Mouse (Mus musculus): ENCODE data around the gene Ltbp2.

Ltbp2 gene

GRCm38 (mm10) chr12:84875761-84876480, 411 bp downstream of the Ltbp2 start:
- DNase-seq = peak; percentile 68

- DNase-seq = no peak
Observed at GRCm38 (mm10) chr12:84873434-84873833, 2.9 kb downstream of the Ltbp2 start.

GRCm38 (mm10) chr12:84872310-84872709, 4.0 kb downstream of the Ltbp2 start:
- DNase-seq = no peak

GRCm38 (mm10) chr12:84865431-84865830, 10.9 kb downstream of the Ltbp2 start:
- no peak for DNase-seq

- DNase-seq = no peak
Observed at GRCm38 (mm10) chr12:84864801-84865200, 11.5 kb downstream of the Ltbp2 start.

DNA sequence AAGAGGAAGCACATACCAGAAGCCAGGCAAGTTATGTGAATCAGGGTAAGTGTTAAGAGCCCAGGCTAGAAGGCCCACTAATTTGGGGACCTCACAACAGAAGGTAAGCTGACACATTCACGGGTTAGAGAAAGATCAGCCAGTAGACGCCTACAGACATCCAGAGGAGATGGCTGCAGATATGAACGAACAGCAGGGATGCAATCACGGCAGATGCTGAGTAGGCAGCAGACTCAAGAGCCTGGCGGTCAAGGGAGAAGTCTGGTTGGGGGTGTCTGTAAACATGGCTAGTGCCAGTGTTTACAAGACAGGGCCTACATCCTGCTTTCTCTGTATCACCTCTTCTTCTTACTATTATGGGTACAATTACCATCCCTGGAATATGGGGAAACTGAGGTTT, 13.1 kb downstream of the Ltbp2 start:
- no peak for DNase-seq

DNA sequence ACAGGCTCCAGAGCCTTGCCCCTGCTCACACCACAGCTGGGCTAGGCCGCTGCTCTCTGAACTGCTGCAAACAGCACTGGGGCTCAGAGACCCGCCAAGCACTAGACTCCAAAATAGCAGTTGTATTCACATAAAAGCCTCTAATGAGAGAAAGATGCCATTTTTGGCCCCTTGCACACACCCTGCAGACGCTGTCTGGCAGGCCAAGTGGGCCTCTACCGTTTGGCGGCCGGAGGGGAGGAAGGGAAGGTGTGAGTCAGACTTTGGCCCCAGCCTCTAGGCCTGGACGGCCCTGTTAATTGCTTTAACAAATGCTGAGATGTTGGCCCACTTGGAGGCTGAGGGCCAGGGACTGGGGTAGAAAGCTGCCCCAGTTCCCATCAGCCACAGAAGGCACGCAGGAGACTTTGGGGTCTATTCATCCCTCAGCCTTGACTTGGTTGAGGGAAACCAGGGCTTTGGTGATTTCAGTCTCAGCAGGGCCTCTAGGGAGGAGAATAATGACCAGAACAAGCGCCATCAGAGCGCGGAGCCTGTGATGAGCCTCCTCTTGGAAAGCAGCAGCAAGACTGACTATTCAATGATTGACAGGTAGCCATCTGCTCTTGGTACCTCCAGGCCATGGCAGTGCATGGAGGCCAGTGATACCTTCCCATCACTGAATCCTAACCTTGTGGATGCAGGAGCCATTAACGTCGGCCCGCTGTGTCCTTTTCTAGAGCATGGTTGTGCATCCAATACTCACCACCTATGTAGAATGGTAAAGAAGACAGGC, 14.0 kb downstream of the Ltbp2 start:
- DNase-seq = peak; percentile 82

GRCm38 (mm10) chr12:84858149-84859113, 17.9 kb downstream of the Ltbp2 start:
- DNase-seq = no peak

GRCm38 (mm10) chr12:84857706-84858105, 18.6 kb downstream of the Ltbp2 start:
- DNase-seq = no peak

GRCm38 (mm10) chr12:84856532-84856931, 19.8 kb downstream of the Ltbp2 start:
- no peak for DNase-seq

DNA sequence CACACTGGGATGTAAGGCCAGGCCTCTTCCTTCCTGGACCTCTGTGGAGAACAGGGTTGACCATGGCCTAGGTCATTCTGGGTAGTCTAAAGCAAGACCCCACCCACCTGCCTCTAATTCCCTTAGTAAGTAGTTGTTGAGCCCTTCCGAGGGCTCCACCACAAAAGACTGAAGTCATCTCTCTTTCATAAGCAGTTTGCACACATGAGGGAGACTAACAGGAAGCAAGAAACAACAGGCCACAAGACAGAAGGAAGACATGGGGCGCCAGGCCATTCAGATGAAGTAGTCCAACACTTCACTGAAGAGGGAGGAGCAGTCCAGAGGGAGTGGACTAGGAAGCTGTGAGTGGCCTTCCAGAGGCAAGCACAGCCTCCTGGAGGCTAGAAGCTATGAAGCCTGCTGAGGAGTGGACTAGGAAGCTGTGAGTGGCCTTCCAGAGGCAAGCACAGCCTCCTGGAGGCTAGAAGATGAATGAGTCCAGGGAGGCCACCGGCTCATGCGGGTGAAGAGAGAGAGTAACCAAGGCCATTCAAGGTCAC, 21.2 kb downstream of the Ltbp2 start:
- DNase-seq = no peak

DNA sequence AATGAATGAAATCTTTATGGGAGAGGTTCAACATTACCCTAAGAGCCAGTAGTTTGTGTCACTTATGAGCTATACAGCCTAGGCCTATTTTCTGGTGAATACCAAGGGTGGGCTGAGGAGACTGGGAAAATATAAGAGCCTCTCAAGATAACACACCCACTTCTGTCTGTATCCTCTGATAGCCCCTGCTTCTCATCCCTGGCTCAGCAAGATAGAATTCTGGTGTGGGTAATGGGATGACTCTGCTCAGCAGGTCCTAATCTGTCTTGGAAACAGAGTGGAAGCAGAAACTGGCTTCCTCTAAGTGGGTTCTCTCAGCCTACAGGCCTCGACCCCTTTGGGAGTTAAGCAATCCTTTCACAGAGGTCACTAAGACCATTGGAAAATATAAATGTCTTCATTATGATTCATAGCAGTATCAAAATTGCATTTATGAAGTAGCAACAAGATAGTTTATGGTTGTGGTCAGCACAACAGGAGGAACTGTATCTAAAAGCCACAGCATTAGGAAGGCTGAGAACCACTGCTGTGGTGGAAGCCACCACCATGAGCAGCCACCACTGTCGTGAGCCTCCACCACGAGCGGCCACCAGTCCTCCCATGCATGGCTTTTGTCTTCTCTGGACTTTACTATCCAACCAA, 21.8 kb downstream of the Ltbp2 start:
- no peak for DNase-seq

GRCm38 (mm10) chr12:84851403-84852040, 24.8 kb downstream of the Ltbp2 start:
- DNase-seq = no peak

DNA sequence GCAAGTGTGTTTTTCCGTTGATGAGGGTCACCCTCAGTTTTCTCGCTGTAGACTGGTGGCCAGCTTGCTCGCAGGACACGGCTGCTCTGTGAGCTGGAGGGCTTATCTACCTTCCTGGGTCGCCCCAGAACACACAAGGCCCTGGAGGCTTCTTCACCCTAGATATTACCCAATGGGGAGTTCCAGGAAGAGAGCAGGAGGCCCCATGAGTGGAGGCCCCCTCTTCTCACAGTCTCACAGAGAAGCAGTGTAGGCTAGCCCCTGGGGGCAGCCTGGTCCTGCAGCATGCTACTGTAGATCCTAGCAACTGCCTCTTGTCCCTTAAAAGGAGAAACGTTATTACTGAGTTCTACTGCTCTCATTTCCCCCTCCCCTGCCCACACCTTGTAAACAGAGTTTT, 28.4 kb downstream of the Ltbp2 start:
- DNase-seq = no peak

DNA sequence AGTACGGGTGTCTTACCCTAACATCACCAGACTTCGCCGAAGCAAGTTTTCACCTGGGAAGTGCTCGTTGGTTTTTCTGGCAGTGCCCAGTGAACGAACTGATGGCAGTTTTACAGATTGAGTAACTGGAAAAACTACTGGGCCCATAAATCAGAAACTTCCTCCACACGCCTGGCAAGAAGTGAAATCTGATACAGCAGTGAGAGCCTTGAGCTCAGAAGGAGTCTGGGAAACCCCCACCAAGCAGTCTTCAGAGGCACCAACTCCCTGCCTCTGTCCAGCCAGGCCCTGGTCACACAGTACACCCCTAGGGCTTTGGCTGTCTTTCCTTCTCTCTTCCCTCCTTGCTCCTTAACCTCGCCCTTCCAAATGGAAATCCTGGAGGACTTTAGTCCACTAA, 28.9 kb downstream of the Ltbp2 start:
- no peak for DNase-seq

GRCm38 (mm10) chr12:84846594-84847014, 29.7 kb downstream of the Ltbp2 start:
- no peak for DNase-seq

DNA sequence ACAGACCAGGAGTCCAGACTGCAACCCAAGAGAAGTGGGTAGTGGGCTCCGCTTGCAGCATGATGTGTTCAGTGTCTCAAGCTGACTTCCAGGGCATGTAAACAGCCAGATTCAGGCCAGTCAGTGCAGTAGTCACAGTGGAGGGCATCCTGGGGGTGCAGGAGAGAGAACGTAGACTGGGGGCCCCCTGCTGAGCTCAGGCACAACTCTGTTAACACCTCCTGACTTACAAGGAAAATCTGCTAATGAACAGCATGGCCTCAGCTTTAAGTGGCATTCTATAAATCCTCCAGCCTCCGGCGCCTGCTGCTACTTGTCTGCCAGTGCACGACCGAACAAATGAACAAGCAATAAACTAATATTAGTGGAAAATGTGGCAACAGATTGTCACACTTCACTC, 33.6 kb downstream of the Ltbp2 start:
- DNase-seq = peak; percentile 72

DNA sequence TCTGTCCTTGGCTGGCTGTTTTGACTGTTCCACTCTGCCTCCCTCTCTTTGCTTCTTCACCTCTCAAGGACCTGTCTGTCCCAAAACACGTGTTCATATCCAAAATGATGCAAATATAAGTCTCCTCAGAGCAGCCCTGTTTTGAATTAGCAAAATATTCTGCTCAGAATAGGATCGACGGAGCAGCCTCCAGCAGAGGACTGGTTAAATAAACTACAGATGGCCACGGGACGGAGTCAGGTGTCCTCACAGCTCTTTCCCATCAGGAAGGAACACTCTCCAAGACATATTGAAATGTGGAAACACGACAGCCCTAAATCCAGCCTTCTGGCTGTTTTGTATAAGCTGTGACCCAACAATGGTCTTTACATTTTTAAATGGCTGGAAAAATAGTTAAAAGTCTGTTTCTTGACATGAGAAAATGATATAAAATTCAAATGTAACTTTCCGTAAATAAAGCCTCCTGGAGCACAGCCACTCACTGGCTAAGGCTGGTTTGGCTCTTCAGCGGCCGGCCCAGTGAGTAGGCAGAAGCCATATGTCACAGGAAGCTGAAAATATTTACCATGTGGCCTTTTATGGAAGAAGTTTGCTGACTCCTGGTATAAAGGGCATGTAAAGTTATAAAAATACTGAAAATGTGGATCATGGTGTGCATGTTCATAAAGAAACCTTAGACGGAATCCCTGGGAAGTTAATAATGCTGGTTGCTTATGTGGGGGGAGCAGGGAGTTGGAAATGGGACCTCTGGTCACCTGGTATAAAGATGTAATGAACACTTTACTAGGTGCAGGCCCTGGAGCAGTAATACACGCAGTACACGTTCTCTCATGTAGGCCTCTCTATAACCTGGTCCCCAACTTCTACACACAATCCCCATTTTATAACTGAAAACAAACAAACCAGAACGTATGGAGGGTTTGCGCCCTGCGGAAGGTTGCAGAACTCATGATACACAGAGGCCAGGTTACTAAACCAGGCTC, 34.9 kb downstream of the Ltbp2 start:
- DNase-seq = peak; percentile 89

DNA sequence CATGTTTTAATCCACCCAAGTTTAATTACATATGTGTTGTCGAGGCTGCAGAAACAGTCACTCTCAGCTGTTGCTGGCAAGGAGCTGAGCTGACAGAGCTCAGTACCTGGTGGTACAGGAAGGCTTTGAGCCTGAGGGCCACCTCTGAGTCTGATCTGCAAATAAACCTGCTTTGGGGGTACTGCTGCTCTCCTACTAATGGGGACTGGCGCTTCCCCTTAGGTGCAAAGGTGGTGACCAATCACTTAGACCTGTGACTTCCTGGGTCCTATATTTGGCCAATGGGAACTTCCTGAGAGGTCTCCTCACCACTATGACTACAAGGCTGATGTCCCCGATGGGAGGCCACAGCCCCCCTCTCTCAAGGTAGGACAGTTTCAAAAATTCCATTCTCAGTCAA, 35.6 kb downstream of the Ltbp2 start:
- DNase-seq = peak; percentile 60

DNA sequence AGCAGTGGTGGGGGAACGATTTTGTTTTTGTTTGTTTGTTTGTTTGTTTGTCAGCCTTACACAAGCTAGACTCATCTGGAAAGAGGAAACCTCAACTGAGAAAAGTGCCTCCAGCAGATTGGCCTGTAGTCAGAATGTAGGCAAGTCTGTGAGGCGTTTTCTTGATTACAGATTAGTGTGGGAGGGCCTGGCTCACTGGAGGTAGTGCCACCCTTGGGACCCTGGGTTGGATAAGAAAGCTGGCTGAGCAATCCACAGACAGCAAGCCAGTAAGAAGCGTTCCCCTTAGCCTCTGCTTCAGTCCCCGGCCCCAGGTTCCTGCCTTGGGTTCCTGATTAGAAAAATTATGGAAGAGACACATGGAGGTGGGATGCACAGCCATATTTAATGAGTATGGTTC, 36.4 kb downstream of the Ltbp2 start:
- DNase-seq = no peak

GRCm38 (mm10) chr12:84835626-84836025, 40.7 kb downstream of the Ltbp2 start:
- no peak for DNase-seq

All from cerebellum, adult 9-11 months (tissue).